Mouse (Mus musculus) liver, postnatal 0 days (tissue): ENCODE results near the gene Kiz.

Source experiments
- CTCF ChIP-seq: sonication (generic); IDR thresholded peaks from 2 replicates; pipeline ENCODE4 v1.5.1; 2016; ENCODE audit warnings: antibody characterized with exemption, low read depth
- EP300 ChIP-seq: IDR thresholded peaks from 2 replicates; pipeline ENCODE4 v1.6.1; 2016; ENCODE audit warnings: antibody characterized with exemption, low read depth, mild to moderate bottlenecking

- TF ChIP-seq EP300 (no peak), CTCF (no peak)
Observed at GRCm38 (mm10) chr2:146865781-146866180, 10.1 kb downstream of the Kiz start.
